Mouse (Mus musculus): ENCODE data around the gene Tnfaip2.

GRCm38 (mm10) chr12:111425789-111426460, 16.3 kb upstream of the Tnfaip2 start:
- TF ChIP-seq CTCF (IDR thresholded peaks at IDR 0.05; ENCODE audit: low read depth, low read length) (peak; percentile 97), POLR2A (IDR thresholded peaks at IDR 0.05; ENCODE audit: insufficient read depth, low read length) (no peak), EP300 (IDR thresholded peaks at IDR 0.05; ENCODE audit: insufficient read depth, low read depth, low read length) (no peak)
